Mouse (Mus musculus): ENCODE measurements around the gene Dlgap3. TPM values are rescaled to one million over a fixed set of nuclear protein-coding genes. Genes with fewer than 3 reads are reported as not detected.

The Dlgap3 gene
- polyA plus RNA-seq (2017; shearing (Covaris generic)), result 0.05 TPM

DNA sequence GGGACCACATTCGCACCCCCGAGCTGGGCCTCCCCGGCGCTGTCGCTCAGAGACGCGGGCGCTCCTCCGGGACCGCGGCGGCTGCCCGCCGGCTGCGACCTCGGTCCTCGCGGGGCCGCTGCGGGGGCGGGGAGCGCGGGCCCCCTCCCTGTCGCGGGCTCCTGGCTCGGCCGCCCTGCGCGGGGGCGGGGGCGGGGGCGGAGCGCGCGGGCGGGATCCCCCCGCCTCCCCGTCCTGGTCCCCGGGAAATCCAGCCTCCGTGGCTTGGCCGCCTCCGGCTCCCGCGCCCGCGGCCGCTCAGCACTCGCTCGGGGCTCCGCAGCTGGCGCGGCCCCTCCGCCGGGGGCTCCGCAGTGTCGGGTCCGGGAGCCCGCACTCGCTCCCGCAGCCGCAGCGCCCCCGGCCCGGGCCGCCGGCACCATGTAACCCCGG, at the start of gene Dlgap3:
TSS of gene Dlgap3 (plus strand) at position 291 of the 432 bp plus-strand sequence.

DNA sequence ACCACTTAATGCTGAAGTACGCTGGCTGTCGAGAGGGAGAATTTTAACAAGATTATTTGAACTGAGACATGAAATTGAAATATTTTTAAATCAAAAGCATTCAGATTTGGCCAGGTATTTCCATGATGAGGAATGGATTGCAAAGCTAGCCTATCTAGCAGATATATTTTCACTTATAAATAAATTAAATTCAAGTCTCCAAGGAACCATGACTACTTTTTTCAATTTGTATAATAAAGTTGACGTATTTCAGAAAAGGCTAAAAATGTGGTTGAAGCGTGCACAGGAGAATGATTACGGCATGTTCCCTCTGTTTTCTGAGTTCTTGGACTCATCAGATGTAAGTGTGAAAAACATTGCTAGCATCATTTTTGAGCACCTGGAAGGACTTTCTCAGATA, 45.6 kb upstream of the Dlgap3 start, which contains the start of gene Tmem35b:
TSS of gene Tmem35b (plus strand) at position 301 of the 400 bp plus-strand sequence.

DNA sequence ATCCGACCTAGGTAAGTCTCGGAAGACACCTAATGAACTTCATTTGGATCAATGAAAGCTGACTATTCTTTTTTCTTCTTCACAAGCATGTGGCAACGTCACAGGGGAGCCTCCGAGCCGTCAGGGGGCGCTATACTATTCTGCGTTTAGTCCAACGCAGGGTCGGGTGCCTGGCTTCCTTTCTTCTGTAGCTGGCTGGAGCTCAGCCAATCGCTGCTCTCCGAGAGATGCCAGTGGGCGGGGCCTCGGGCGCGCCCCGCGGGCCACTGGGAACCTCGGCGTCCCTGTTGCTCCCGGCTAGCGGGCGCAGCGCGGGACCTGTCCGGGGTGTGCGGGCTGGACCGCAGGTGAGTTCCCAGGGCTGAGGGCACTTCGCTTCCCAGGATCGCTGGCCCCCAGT, 74.5 kb downstream of the Dlgap3 start, which contains the start of gene Smim12:
TSS of gene Smim12 (plus strand) at position 233 of the 400 bp plus-strand sequence.

Other genes with a start within 250 kb of the Dlgap3 start
- gene Zmym4, start 201.1 kb upstream of the Dlgap3 start, polyA plus RNA-seq (2017; shearing (Covaris generic)), result 52.4 TPM
- gene Sfpq, start 147.9 kb upstream of the Dlgap3 start, polyA plus RNA-seq (2017; shearing (Covaris generic)), result 121 TPM
- gene Zmym1, start 108.1 kb upstream of the Dlgap3 start, polyA plus RNA-seq (2017; shearing (Covaris generic)), result 25.4 TPM
- 29.0 TPM for gene Zmym6, start 91.8 kb upstream of the Dlgap3 start, polyA plus RNA-seq (2017; shearing (Covaris generic))
- gene Tmem35b, start 45.5 kb upstream of the Dlgap3 start, polyA plus RNA-seq (2017; shearing (Covaris generic)), result 24.2 TPM
- 45.1 TPM for gene Smim12, start 74.6 kb downstream of the Dlgap3 start, polyA plus RNA-seq (2017; shearing (Covaris generic))
- gene Gja4, start 144.8 kb downstream of the Dlgap3 start, polyA plus RNA-seq (2017; shearing (Covaris generic)), result not detected
- not detected for gene Gjb3, start 161.6 kb downstream of the Dlgap3 start, polyA plus RNA-seq (2017; shearing (Covaris generic))
- not detected for gene Gjb4, start 184.9 kb downstream of the Dlgap3 start, polyA plus RNA-seq (2017; shearing (Covaris generic))
- not detected for gene Gjb5, start 189.0 kb downstream of the Dlgap3 start, polyA plus RNA-seq (2017; shearing (Covaris generic))